Mouse (Mus musculus): ENCODE measurements around the gene Clec11a.

- TF ChIP-seq CTCF (IDR thresholded peaks at IDR 0.05; ENCODE audit: low read depth, low read length): no peak
- no peak for TF ChIP-seq POLR2A (IDR thresholded peaks at IDR 0.05; ENCODE audit: extremely low read depth, insufficient read depth, low read length)
Measured at GRCm38 (mm10) chr7:44253023-44253616, 53.6 kb downstream of the Clec11a start.

Data from liver, adult 2 months (tissue).